Mouse (Mus musculus): ENCODE data around the gene Gm3411.
"Not testable (repeated sequence)": the region's sequence is repeated elsewhere in the genome, so short reads cannot be mapped to it uniquely, and the experiment has no call there.

Gm3411 gene

DNA sequence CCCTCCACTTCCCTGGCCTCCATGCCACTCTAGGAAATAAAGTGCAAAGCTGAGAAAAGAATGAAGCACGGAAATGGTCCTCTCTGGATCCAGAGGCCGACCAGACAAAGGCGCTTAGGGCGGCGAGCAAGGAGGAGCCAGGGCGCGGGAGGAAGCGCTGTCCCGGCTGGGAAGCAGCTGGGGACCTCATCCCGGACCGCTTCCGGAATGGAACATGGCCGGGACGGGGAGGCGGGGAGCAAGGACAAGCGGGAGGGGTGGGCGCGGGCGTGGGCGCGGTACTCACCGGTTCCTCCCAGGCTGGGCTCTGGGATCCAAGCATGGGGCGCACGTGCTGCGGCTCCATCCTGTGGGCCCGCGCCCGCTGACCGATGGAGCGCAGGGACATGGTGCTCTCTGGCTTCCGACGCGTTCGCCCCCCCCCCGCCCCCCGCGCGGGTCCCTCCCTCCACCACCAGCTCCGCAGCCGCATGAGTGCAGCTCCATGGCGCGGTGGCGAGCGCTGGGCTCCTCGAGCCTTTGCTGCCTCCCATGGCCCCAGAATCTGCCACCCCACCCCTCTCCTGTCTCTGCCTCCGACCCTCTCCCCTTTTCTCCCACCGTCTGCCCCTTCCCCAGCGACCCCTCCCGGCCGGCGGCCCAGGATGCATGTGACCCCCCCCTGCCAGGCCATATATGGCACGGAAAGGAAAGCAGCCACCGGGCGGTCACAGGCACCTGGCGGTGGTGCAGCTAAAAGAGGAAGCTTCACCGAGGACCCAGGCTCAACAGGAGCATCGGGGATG, at the start of gene Gm3411:
Gene Gm3411 (minus strand): TSS at position 320 of the 785 bp plus-strand sequence.
- peak; percentile 3 for DNase-seq

DNA sequence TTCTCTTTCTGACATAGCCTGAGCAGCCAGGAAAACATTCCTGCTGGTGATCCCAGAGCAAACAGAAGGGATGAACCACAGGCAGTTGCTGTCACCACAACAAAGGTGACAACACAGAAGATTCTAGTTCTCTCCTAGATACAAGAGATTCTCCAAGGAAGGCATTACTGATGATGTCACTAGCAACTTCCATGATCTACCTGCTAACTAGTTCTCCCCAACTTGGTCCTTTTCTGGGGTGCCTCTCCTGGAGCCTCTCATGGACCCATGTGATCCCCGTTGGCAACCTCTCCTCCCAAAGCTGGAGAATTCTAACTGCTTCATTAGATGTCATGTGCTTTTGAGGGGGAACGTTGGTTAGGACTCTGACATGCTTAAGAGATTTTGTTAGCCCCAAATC, 17.7 kb upstream of the Gm3411 start, which contains the start of gene Gm21103:
Gene Gm21103 (minus strand): TSS at position 101 of the 400 bp plus-strand sequence.
- not testable (repeated sequence) for DNase-seq

- DNase-seq: not testable (repeated sequence)
These were observed 67.9 kb downstream of the Gm3411 start, which contains the start of gene Gm21560 for GRCm38 (mm10) chr14:6219192-6219591. TSS of gene Gm21560 (minus strand) at chr14:6219292.
